Mouse (Mus musculus) layer of hippocampus, adult 8-10 months (tissue): ENCODE data around the gene Nek1. TPM values are rescaled to one million over a fixed set of nuclear protein-coding genes. Genes with fewer than 3 reads are reported as not detected.

ENCODE experiments used
- DNase-seq, 2 experiments: peaks; one replicate each; pipeline ENCODE4 v3.0.0; 2022; ENCODE audit warnings: low spot score in 2 of 2
- total RNA-seq, 4 experiments: library from RNA; stranded (reverse); gene quantifications; 2 replicates each; pipeline ENCODE4 v1.2.4; 2022

Gene Nek1
- total RNA-seq, 4 experiments from 2014 or later: 27.4 to 33.9 (median 32.3) TPM

DNA sequence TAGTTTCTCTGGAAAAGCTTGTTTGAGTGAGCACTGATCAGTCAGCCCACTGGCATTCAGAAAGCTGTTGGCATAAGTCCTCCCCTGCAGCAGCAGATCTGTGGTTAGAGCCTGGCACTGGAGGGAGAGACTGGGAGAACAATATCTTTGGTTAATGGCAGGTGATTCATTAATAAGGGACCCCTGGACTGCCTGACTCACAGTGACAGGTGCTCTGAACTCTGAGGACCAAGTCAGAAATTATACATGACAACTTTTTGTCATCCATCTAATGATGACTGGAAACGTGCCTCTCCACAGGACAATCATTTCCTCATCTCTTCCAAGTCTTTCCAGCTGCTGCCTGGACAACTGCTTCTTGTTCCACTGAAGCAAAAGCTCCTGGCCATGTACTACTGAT is 163.4 kb downstream of the Nek1 start:
- DNase-seq: no peak

DNA sequence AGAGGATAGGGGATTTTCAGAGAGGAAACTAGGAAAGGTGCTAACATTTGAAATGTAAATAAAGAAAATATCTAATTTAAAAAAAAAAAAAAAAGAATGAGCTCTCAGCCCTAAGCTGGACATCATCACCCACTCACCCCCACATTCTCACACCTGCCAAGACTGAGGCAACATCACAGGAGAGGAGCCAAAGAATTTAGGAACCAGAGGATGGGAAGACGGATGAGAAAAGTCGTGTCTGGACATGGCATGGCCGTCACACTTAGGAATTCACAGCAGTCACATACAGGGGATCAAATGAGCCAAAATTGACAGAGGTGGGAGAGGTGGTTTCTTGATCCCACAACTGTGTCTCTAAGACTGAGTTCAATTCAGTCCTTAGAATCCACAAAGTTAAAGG is 165.5 kb downstream of the Nek1 start:
- DNase-seq: no peak

- DNase-seq: no peak
Observed at GRCm38 (mm10) chr8:61161461-61162185, 168.6 kb downstream of the Nek1 start.

DNA sequence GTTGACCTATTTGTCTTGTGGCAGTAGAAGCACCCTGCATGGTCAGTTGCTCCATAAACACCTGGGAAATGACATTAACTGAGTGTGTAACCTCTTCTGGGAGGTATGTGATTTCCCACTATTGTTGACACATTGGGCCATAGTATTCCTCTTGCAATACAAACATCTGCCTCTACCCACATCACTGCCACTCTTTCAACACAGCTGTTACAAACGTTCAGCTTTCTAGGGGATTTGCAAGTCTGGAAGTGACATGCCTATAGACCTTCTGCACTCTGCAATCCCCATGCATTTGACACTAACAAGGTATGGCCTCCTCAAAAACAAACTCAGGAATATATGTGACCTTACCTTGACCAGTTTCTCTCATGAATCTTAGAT is 169.2 kb downstream of the Nek1 start:
- no peak for DNase-seq

- DNase-seq: no peak
Observed at GRCm38 (mm10) chr8:61171546-61171945, 178.6 kb downstream of the Nek1 start.

DNA sequence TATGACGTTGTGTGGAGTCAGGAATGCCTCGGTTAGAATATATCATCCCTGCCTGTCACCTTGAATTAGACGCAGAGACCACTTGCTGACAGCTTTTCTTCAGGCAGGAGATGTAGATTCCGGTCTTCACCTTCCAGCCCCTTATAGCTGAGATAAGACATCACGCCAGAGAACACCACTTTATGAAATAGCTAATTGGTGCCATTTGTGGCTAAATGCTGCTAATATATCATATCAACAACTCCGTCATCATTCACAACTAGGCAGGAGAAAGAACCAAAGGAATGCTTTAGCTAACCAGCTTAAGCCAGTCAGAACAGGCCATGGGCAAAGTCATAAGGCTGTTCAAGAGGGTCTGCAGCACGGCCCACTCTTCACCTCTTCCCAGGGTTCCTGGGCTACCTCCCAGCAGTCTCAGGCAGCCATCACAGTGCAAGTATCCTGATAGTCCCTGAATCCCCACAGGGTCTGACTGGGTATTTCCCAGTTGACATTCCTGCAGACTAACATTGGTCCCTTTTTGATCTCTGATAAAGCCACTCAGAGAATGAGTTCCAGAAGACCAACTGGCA is 181.0 kb downstream of the Nek1 start:
- no peak for DNase-seq

DNA sequence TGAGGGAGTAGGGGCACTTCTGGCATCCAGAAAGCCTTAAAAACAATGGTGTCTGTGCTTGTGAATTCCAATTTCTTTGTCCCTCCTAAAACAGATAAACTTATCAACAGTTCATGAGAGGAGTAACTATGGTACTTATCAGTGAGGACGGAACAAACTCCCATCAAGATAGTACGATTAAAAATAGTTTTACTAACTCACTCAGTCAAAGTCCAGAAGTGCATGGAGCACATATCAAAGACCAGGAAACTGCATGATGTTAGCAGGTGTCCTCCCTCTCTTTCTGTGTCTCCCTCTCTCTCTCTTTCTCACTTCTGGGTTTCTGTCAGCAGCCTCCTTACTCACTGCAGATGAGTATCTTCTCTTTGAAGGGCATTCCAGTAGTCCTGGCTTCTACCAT is 182.9 kb downstream of the Nek1 start:
- no peak for DNase-seq

DNA sequence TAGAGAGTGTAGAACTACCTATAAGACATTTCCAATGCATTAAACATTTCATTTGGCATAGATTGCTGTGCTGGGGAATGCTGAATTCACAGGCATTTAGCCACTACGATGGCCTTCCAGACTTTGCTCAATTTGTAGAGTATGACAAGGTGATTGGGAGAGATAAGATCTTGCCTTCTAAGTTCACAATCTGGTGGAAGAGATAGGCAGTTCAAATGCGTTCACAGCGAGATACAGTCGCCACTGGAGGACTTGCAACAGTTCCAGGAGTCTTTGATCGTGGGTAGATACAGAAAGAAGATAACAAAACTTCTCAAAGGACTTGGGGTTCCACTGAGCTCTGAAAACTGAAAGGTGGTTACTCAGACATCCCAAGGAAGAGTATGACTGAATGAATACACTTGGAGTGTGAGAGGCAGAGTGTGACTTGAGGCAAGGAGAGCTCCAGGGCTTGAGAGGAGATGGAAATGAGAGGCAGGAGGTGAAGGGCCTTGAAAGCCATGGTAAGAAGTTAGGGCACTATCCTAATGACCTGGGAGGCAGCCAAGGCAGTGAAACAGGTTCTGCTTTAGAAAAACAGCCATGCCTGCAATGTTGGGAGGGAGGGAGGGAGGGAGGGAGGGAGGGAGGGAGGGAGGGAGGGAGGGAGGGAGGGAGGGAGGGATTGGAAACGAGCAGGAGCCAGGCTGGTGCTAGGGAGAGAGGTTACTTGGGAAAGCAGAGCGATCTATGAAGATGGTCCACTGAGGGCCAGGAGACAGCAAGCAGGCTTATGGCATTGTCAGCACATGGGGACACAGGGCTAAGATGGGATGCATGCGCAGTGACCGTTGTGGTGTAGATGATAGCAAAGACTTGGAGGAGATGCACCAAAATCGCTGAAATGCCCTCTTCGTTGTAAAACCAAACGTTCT is 184.9 kb downstream of the Nek1 start:
- no peak for DNase-seq

DNA sequence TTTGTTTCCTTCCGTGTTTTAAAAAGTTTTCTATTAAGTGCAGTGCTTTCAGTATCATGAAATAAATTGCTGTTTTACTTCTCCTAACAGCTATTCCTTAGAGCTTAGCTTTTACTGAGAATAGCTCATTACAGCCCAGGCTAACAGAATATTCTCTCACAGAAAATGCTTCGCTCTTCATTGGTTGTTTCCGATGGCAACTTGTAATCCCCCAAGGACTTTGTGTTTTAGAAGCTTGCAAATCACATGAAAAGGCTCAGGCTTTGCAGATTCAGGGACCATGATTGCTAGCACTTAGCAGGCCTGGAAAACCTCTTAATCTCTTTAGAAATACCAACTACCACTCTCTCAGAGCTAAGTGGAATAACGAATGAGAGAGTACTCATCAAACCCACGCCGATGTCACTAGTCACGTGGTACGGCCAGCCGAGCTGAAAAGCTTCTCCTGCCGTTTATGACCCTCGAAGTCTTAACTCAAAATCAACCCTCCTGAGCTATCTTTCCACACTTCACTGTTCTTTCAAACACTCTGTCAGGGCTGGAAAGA is 185.7 kb downstream of the Nek1 start:
- DNase-seq: no peak

Other genes starting within 250 kb of the Nek1 start
- 10 to 100 TPM; 47.8 to 58.7 (median 53.5) TPM for gene Hpf1, start 102.8 kb upstream of the Nek1 start, total RNA-seq
- gene Clcn3, start 9.9 kb upstream of the Nek1 start, total RNA-seq: 100 to 1,000 TPM; 113 to 130 (median 120) TPM
- gene Sh3rf1, start 230.7 kb downstream of the Nek1 start, total RNA-seq: 10 to 100 TPM; 55.7 to 63.8 (median 58.6) TPM